Mouse (Mus musculus) lung, postnatal 0 days (tissue): ENCODE results near the gene Bcl2.

ENCODE experiments used
- CTCF ChIP-seq: IDR thresholded peaks from 2 replicates; pipeline ENCODE4 v1.5.1; 2016; ENCODE audit warnings: antibody characterized with exemption, mild to moderate bottlenecking
- EP300 ChIP-seq: IDR thresholded peaks from 2 replicates; pipeline ENCODE4 v1.6.1; 2016; ENCODE audit warnings: antibody characterized with exemption, mild to moderate bottlenecking, control low read depth

DNA sequence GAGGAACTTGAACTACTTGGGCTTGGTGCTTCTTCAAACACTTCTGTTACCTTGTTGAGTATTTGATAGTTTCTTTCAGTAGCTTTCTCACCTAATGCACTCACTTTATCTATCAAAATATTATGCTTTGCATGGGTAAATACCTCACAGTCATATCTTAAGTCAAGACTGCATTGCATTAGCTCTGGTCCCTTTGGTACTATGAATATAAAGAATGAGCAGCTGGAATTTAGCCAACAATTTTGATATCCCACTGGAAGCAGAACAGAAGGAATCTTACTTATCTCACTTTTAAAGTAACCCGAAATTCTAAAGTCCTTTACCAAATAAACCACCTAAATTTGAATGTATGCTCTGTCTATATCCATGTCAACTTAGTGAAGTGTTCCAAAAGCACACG is 83.1 kb downstream of the Bcl2 start:
- no peak for TF ChIP-seq CTCF
- no peak for TF ChIP-seq EP300
